Mouse (Mus musculus) pancreas, adult 10 weeks (tissue): ENCODE measurements around the gene Slc25a14. TPM values are rescaled to one million over a fixed set of nuclear protein-coding genes. Genes with fewer than 3 reads are reported as not detected.

Source experiments
- polyA plus RNA-seq: library from polyadenylated mRNA; stranded (reverse); fragments of 350-450 nt; fragmentation: Illumina TruSeq; extraction: RNeasy Lipid Tissue Mini Kit (QIAGEN cat#74804); gene quantifications from one replicate; pipeline ENCODE4 v1.2.3, GENCODE M21; 2015; ENCODE audit warnings: low read depth, low replicate concordance; ENCODE audit not compliant: insufficient read depth

Slc25a14 gene
- polyA plus RNA-seq, result 1.7 TPM

DNA sequence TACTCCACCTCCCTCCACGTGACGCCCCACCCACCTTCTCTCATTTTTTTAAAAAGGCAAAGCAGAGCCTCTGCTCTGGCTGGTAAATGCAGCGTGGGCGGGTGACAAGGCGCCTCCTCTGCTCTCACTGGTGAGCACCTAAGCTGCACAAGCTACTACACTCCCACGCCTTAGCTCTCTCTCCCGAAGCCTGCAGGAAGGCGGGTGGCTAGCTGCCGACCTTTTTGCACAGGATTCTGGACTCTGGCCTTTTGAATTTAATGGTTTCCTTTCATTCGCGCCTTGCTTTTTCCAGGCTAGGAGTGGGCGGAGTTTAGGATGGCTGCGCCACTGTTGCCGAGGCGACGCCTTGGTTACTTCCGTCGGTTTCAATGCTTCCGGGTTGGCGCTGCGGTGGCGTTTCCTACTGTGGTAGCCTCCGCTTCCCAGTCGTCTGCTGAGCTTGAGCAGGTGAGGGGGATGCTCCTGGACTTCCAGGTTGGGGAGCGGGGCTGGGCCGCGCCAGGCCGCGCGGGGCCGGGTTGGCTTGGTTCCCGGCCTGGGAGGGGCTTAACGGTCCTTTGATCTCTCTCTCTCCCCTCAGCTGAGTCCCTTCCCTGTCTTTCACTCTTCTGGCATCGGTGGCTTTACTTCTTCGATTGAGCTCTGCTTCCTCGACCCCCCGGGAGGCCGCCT is at the start of gene Slc25a14:
TSS of gene Slc25a14 (plus strand) at position 35 of the 675 bp plus-strand sequence.

DNA sequence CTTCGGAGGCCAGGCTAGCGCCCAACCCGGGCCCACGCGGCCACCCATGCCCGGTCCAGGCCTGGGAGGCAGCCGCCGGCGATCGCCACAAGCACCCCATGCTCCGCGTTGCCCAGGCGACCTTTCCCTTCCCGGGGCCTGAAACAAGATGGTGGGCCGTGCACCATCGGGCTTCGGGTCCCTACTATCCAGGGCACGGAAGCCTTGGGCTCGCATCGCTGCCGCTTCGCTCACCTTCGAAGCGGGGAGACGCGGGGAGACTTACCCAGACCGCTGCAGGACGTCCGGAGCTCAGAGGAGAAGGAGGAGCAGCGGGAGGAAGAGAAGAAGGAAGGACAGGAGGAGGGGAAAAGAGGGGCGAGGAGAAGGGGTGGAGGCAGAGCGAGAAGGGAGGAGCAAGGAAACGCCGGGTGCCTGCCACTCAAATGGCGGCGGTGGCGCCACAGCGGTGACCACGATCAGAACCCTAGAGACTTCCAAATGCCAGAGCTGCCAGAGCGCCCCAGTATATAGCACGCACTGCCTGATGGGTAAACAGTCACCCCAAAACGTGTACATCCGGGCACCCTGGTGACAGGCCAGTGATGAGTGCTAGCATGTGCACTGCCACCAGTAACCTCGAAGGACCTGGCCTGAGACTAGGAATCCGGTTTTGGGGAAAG is 29.0 kb upstream of the Slc25a14 start, which contains the start of gene Zfp280c:
TSS of gene Zfp280c (minus strand) at position 406 of the 662 bp plus-strand sequence.

DNA sequence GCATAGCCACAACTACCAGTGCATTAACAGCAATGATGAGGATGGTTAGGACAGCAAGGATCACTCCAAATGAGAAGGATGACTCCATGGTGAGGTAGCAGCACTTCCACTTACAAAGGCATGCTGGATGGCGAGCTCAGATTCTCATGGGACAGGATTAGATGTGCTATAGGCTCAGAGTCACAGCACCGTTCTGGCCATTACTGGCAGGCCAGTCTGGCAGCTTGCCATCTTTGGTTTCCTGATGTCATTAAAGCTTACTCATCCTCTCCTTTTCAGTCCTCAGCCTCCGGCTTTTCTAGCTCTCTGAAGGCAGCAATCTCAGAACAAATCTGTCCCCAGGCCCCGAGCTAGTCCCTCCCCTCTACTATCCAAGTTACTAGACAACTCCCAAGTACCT is 51.0 kb downstream of the Slc25a14 start, which contains the start of gene Gpr119:
TSS of gene Gpr119 (minus strand) at position 308 of the 400 bp plus-strand sequence.

DNA sequence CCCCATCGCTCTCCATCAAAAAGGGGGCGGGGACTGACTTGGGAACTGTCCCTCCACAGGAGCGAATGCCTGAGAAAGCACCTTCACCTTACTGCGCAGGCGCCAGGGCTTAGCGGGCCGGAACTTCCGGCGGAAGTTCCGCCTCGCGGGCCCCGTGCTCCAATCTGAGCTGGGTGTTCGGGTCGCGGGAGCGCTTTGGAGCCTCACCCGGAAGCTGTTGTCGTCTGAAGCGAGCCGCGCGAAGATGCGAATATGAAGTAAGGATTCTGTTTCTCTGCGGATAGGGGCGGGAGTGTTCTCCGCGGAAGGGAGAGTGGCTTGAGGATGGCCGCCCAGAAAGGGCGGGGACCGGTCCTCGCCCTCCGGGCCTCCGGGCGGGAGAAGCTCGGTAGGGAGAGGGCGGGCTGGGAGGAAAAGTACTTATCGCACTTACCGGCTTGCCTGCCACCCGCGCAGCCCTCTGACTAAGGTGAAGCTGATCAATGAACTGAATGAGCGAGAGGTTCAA is 71.7 kb downstream of the Slc25a14 start, which contains the start of gene Rbmx2:
TSS of gene Rbmx2 (plus strand) at position 141 of the 508 bp plus-strand sequence.

Other genes starting within 250 kb of the Slc25a14 start
- 3.3 TPM for gene Elf4, start 160.3 kb upstream of the Slc25a14 start, polyA plus RNA-seq
- 8.3 TPM for gene Aifm1, start 109.8 kb upstream of the Slc25a14 start, polyA plus RNA-seq
- gene Rab33a, start 104.1 kb upstream of the Slc25a14 start, polyA plus RNA-seq, result not detected
- 3.3 TPM for gene Zfp280c, start 28.9 kb upstream of the Slc25a14 start, polyA plus RNA-seq
- gene Gpr119, start 51.1 kb downstream of the Slc25a14 start, polyA plus RNA-seq, result 0.48 TPM
- gene Rbmx2, start 71.6 kb downstream of the Slc25a14 start, polyA plus RNA-seq, result 1.6 TPM